Mouse (Mus musculus) forebrain, embryonic 14.5 days (tissue): Measurements from ENCODE around the gene Ypel4. TPM values are rescaled to one million over a fixed set of nuclear protein-coding genes. Genes with fewer than 3 reads are reported as not detected.

Experiments
- ATAC-seq: fragments of 200-750 bp; cut with Nextera tagmentation; 2 replicates; pipeline ENCODE4 v1.8.0; 2017; ENCODE audit warnings: mild to moderate bottlenecking, moderate library complexity
- DNase-seq: peaks from one replicate; pipeline ENCODE4 v3.0.0-alpha.2; 2015; ENCODE audit warnings: low spot score
- H3K27ac ChIP-seq: fragments of 300-500 bp; sonication (generic); 2 replicates; pipeline ENCODE4 v1.5.1; 2014; ENCODE audit warnings: low read depth, mild to moderate bottlenecking, control low read depth, low read length, moderate library complexity
- H3K27me3 ChIP-seq: fragments of 300-500 bp; sonication (generic); replicated peaks from 2 replicates; pipeline ENCODE4 v1.6.1; 2014; ENCODE audit warnings: low read length, control low read depth, mixed read lengths; ENCODE audit not compliant: control insufficient read depth, insufficient read depth
- H3K36me3 ChIP-seq: fragments of 300-500 bp; sonication (generic); 2 replicates; pipeline ENCODE4 v1.6.1; 2014; ENCODE audit warnings: low read length, control low read depth; ENCODE audit not compliant: control insufficient read depth, insufficient read depth
- H3K4me1 ChIP-seq: fragments of 300-500 bp; sonication (generic); 2 replicates; pipeline ENCODE4 v1.6.1; 2014; ENCODE audit warnings: antibody characterized with exemption, low read length, control low read depth; ENCODE audit not compliant: control insufficient read depth, insufficient read depth
- H3K4me2 ChIP-seq: fragments of 300-500 bp; sonication (generic); 2 replicates; pipeline ENCODE4 v1.6.1; 2014; ENCODE audit warnings: mild to moderate bottlenecking, control low read depth, low read length
- H3K4me3 ChIP-seq: fragments of 300-500 bp; sonication (generic); 2 replicates; pipeline ENCODE4 v1.5.1; 2014; ENCODE audit warnings: low read depth, low read length, control low read depth
- H3K9ac ChIP-seq: fragments of 300-500 bp; sonication (generic); 2 replicates; pipeline ENCODE4 v1.6.1; 2014; ENCODE audit warnings: mild to moderate bottlenecking, low read length, control low read depth, moderate library complexity
- H3K9me3 ChIP-seq: fragments of 300-500 bp; sonication (generic); replicated peaks from 2 replicates; pipeline ENCODE4 v1.6.1; 2016; ENCODE audit warnings: low read length, control low read depth, mixed read lengths; ENCODE audit not compliant: control insufficient read depth
- WGBS: fragments of 180-500 bp; shearing (Covaris S2); extraction: QIAGEN DNeasy Blood & Tissue Kit; methylation state at CpG from one replicate; pipeline ENCODE4 v1.1.7; 2014; 5-methylcytosine and 5-hydroxymethylcytosine counted together
- polyA plus RNA-seq: library from polyadenylated mRNA; unstranded; fragments of >200 nt; fragmentation: Nextera tagmentation; extraction: Ambion mirVana; gene quantifications from 2 replicates; pipeline ENCODE4 v1.2.1, GENCODE M21; 2014

Gene Ypel4
- 14.2 and 16.3 TPM in 2 replicates for polyA plus RNA-seq

GRCm38 (mm10) chr2:84733579-84734300 is at the start of gene Ypel4:
TSS of gene Ypel4 (plus strand) at chr2:84734058.
- Histone ChIP-seq H3K9ac (peak within 1 kb of the TSS; percentile 68), H3K36me3 (no peaks in the 10 kb centered on the region), H3K9me3 (no peaks in the 10 kb centered on the region), H3K4me3 (peak within 1 kb of the TSS; percentile 38), H3K27me3 (no peaks in the 10 kb centered on the region), H3K4me2 (peak within 1 kb of the TSS; percentile 77), H3K4me1 (peaks cover 42% of the 10 kb centered on the region), H3K27ac (peak within 1 kb of the TSS; percentile 45)
- ATAC-seq (peak; percentile 71), DNase-seq (peak; percentile 78)
- WGBS = 6% methylated on average over 8 of the region's 8 CpGs

DNA sequence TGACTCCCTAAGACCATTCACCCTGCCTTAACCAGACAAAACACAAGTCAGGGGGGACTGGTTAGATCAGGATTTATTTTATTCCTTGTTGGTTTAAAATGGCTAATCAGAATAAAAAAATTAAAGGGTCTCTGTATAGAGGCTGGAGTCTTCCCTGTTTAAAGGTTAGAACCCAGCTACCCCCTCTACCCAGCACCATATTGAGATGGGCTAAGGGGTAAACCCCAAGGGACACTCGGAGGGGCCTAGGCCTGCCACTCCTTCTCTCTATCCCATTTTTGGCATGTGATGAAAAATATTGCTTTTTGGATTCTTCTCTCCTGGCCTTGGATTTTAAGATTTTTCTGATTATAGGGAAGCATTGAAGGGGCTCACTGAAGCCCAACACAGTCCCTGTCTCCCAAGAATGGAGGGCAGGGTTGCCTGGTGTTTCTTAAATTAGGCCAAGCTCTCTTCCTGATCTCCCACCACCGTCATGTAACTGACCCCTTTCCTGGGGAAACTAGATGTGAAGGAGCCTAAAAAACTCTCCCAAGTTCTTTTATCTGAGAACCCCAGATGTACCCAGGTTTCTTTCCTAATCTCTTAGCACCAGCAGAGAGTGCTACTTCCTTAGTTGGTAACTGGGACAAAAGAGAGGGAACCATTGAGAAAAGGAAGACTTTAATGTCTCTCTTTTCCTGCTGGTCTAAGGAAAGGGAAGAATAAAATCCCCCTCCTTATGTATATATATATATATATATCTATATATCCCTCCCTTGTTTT is 45.6 kb upstream of the Ypel4 start:
- H3K9me3 ChIP-seq = no peaks in the 10 kb centered on the region
- no peak overlapping the region for H3K4me2 ChIP-seq
- no peak overlapping the region for H3K4me3 ChIP-seq
- WGBS = 92% methylated on average over 2 of the region's 2 CpGs
- H3K27ac ChIP-seq = no peak overlapping the region
- DNase-seq (no peak), ATAC-seq (no peak)
- H3K36me3 ChIP-seq = peaks cover 86% of the 10 kb centered on the region
- no peaks in the 10 kb centered on the region for H3K4me1 ChIP-seq
- H3K27me3 ChIP-seq = no peaks in the 10 kb centered on the region
- H3K9ac ChIP-seq = no peak overlapping the region

GRCm38 (mm10) chr2:84690050-84690449 is 43.8 kb upstream of the Ypel4 start:
- DNase-seq (no peak), ATAC-seq (no peak)

DNA sequence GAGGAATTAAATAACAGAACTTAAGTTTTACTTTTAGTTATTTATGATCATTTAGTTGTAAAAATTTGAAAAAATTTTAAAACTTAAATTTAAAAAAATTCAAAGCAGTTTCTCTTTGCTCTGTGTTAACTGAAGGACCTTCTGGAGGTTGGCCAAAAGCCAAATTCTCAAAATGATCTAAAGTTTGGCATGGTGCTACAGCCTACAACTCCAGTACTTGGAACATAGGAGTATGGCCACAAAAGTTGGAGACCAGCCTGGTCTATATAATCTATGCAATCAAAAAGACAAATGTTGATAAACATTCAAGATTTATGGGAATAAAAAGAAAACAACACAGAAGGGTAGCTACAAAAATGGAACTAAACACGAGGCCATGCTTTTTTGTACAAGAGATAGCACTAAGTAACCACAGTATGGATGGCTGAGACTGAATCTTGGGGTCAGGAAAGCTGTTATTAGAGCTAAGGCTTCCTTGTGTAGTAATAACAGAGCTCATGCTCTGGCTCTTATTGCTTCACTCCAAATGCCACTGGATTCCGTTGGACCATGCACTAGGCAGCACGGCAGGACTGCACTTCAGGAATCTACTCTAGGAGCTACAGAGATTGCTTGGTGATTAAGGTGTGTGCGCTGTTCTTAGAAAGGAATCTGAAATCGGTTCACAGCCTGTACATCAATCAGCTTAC is 38.7 kb upstream of the Ypel4 start:
- H3K27ac ChIP-seq = no peak overlapping the region
- H3K4me3 ChIP-seq = no peak overlapping the region
- no peaks in the 10 kb centered on the region for H3K27me3 ChIP-seq
- DNase-seq (no peak), ATAC-seq (no peak)
- no peak overlapping the region for H3K9ac ChIP-seq
- no peaks in the 10 kb centered on the region for H3K4me1 ChIP-seq
- WGBS = 91% methylated on average over 5 of the region's 5 CpGs
- H3K36me3 ChIP-seq = peaks cover 72% of the 10 kb centered on the region
- H3K4me2 ChIP-seq = no peak overlapping the region
- no peaks in the 10 kb centered on the region for H3K9me3 ChIP-seq

More at GRCm38 (mm10) chr2:84690050-84690449, 43.8 kb upstream of the Ypel4 start:
- WGBS = 87% methylated on average over 12 of the region's 12 CpGs
- Histone ChIP-seq H3K4me1 (no peaks in the 10 kb centered on the region), H3K27ac (no peak overlapping the region), H3K4me3 (no peak overlapping the region), H3K9me3 (no peaks in the 10 kb centered on the region), H3K9ac (no peak overlapping the region), H3K4me2 (no peak overlapping the region), H3K36me3 (peaks cover 92% of the 10 kb centered on the region), H3K27me3 (no peaks in the 10 kb centered on the region)

DNA sequence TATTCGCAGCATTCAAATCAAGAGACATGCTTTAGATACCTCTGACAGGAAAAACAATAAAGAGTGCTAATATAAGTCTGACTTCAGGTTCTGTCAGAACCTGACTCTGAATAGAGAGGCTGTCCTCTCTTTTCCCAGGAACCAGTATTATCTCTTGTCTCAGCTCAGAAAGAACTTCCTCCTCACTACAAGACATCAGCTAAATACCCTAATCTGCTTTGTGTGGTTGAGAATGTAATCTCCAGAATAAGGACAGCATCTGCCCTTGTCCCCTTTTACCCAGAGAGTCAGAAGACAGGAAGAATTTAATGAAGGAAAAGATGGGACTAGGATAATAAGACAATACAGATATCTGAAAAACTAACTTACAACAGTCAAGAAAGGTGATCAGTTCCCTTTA is 30.4 kb upstream of the Ypel4 start:
- no peak for DNase-seq
- Histone ChIP-seq H3K27me3 (no peaks in the 10 kb centered on the region), H3K4me3 (no peak overlapping the region), H3K4me2 (no peak overlapping the region), H3K9me3 (no peaks in the 10 kb centered on the region), H3K27ac (no peak overlapping the region), H3K9ac (no peak overlapping the region), H3K4me1 (peaks cover 9% of the 10 kb centered on the region), H3K36me3 (peaks cover 32% of the 10 kb centered on the region)
- WGBS = 93% methylated on average over 1 of the region's 1 CpGs
- no peak for ATAC-seq

DNA sequence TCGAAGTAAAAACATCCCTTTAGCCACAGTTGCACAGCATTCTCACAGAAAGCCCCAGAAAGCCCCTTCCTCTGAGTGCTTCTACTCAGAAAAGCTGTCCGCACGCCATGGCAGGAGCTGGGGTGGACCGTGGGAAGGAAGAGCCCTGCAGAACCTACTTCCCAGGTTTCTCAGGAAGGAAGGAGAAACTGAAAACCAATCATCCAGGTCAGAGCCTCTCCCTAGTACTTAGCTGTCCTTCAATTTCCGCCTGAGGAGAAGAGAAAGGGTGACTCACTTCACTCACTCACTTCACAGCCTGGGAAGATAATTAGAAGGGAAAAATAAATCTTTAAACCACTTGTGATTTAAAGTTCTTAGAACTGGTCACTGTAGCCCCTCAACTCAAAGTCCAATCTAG is 29.5 kb upstream of the Ypel4 start:
- WGBS = 75% methylated on average over 5 of the region's 5 CpGs
- Histone ChIP-seq H3K4me1 (peaks cover 9% of the 10 kb centered on the region), H3K27me3 (no peaks in the 10 kb centered on the region), H3K4me2 (no peak overlapping the region), H3K9ac (no peak overlapping the region), H3K9me3 (no peaks in the 10 kb centered on the region), H3K27ac (no peak overlapping the region), H3K36me3 (peaks cover 30% of the 10 kb centered on the region), H3K4me3 (no peak overlapping the region)
- ATAC-seq = no peak
- DNase-seq = no peak

DNA sequence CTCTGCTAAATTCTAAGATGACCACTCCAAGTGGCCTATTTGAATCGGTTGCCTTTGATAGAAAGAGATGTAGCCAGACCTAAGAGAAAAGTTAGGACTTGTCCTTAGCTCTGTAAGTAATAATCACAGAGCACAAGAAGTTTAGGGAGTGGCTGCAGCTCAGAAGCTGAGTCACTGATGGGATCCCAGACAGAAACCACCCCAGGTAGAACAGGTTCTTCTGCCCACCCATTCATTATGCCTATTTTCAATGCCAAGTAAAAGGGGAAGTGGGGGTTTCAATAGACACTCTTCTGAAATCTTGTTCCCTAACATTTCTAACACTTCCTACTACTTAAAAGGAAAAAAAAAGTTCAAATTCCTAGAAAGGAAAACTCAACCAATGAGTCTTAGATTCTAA is 28.6 kb upstream of the Ypel4 start:
- no peak for ATAC-seq
- 89% methylated on average over 1 of the region's 1 CpGs for WGBS
- no peak overlapping the region for H3K4me2 ChIP-seq

DNA sequence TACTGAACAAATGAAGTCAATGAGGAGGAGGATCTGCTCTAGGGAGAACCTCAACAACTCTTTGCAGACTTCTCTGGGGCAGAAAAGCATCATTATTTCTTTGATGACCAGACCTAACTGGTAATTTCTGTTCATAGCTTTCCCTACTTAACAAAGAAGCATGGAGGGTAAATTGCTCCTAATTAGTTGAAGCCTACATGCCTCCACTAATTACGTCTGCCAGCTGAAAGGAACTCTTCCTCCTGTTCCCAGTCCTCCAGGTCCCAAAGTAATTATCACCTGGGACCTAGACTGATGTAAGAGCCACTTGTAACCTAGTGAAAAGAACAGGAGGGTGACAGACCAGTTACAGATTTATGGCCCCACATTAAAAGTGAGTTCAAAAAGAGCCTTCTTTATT is 26.3 kb upstream of the Ypel4 start:
- no peak overlapping the region for H3K27ac ChIP-seq
- peaks cover 39% of the 10 kb centered on the region for H3K36me3 ChIP-seq
- peaks cover 12% of the 10 kb centered on the region for H3K4me1 ChIP-seq
- no peak overlapping the region for H3K4me2 ChIP-seq
- no peak overlapping the region for H3K9ac ChIP-seq
- H3K27me3 ChIP-seq = no peaks in the 10 kb centered on the region
- WGBS = 17% methylated on average over 1 of the region's 1 CpGs
- no peak overlapping the region for H3K4me3 ChIP-seq
- H3K9me3 ChIP-seq = no peaks in the 10 kb centered on the region
- ATAC-seq (peak; percentile 40; the same call in 1 of the 2 replicates), DNase-seq (peak; percentile 11)

More for the DNA sequence above, 28.6 kb upstream of the Ypel4 start:
- no peak overlapping the region for H3K4me3 ChIP-seq
- peaks cover 9% of the 10 kb centered on the region for H3K4me1 ChIP-seq
- no peak for DNase-seq
- no peaks in the 10 kb centered on the region for H3K27me3 ChIP-seq
- H3K9me3 ChIP-seq = no peaks in the 10 kb centered on the region
- H3K27ac ChIP-seq = no peak overlapping the region
- H3K36me3 ChIP-seq = peaks cover 35% of the 10 kb centered on the region
- no peak overlapping the region for H3K9ac ChIP-seq
